Mouse (Mus musculus) midbrain, embryonic 15.5 days (tissue): ENCODE measurements around the gene Clasrp. TPM values are rescaled to one million over a fixed set of nuclear protein-coding genes. Genes with fewer than 3 reads are reported as not detected.

Experiments used
- ATAC-seq: fragments of 200-750 bp; cut with Nextera tagmentation; replicated peaks from 2 replicates; pipeline ENCODE4 v1.8.0; 2017; ENCODE audit warnings: moderate TSS enrichment
- H3K27ac ChIP-seq: fragments of 300-500 bp; sonication (generic); 2 replicates; pipeline ENCODE4 v1.5.1; 2015; ENCODE audit warnings: mild to moderate bottlenecking, inconsistent platforms
- H3K27me3 ChIP-seq: fragments of 300-500 bp; sonication (generic); replicated peaks from 2 replicates; pipeline ENCODE4 v1.6.1; 2015; ENCODE audit warnings: inconsistent platforms
- H3K36me3 ChIP-seq: fragments of 300-500 bp; sonication (generic); replicated peaks from 2 replicates; pipeline ENCODE4 v1.6.1; 2015; ENCODE audit warnings: inconsistent platforms
- H3K4me1 ChIP-seq: fragments of 300-500 bp; sonication (generic); 2 replicates; pipeline ENCODE4 v1.6.1; 2015; ENCODE audit warnings: inconsistent platforms
- H3K4me2 ChIP-seq: fragments of 300-500 bp; sonication (generic); 2 replicates; pipeline ENCODE4 v1.6.1; 2015; ENCODE audit warnings: inconsistent platforms, mild to moderate bottlenecking, moderate library complexity
- H3K4me3 ChIP-seq: fragments of 300-500 bp; sonication (generic); 2 replicates; pipeline ENCODE4 v1.5.1; 2015; ENCODE audit warnings: mild to moderate bottlenecking, inconsistent platforms
- H3K9ac ChIP-seq: fragments of 300-500 bp; sonication (generic); 2 replicates; pipeline ENCODE4 v1.6.1; 2015; ENCODE audit warnings: mild to moderate bottlenecking, inconsistent platforms
- H3K9me3 ChIP-seq: fragments of 300-500 bp; sonication (generic); 2 replicates; pipeline ENCODE4 v1.6.1; 2016; ENCODE audit warnings: inconsistent platforms
- WGBS: fragments of 180-500 bp; shearing (Covaris S2); methylation state at CpG from one replicate; pipeline ENCODE4 v1.1.7; 2015; ENCODE audit warnings: mixed read lengths; 5-methylcytosine and 5-hydroxymethylcytosine counted together
- polyA plus RNA-seq: library from polyadenylated mRNA; unstranded; fragments of >200 nt; fragmentation: Nextera tagmentation; extraction: Ambion mirVana; gene quantifications from 2 replicates; pipeline ENCODE4 v1.2.1, GENCODE M21; 2015

Clasrp gene
- polyA plus RNA-seq = 67.2 and 69.1 TPM in 2 replicates

GRCm38 (mm10) chr7:19603849-19604605 lies at the start of gene Clasrp:
Clasrp (minus strand) TSS chr7:19604486.
- peak within 1 kb of the TSS; percentile 93 for H3K4me2 ChIP-seq
- peak within 1 kb of the TSS; percentile 99 for H3K9ac ChIP-seq
- H3K27me3 ChIP-seq = no peaks in the 10 kb centered on the region
- ATAC-seq = peak; percentile 92
- peak within 1 kb of the TSS; percentile 100 for H3K4me3 ChIP-seq
- peak within 1 kb of the TSS; percentile 79 for H3K27ac ChIP-seq
- H3K4me1 ChIP-seq = peaks cover 35% of the 10 kb centered on the region
- H3K9me3 ChIP-seq = no peaks in the 10 kb centered on the region
- WGBS = 2% methylated on average over 56 of the region's 57 CpGs
- H3K36me3 ChIP-seq = 0 out of 2 replicates have a peak, but pooled peaks cover 4% of the 10 kb centered on the region

GRCm38 (mm10) chr7:19652614-19653013 lies 48.3 kb upstream of the Clasrp start:
- peaks cover 27% of the 10 kb centered on the region for H3K36me3 ChIP-seq
- 98% methylated on average over 2 of the region's 2 CpGs for WGBS
- no peak overlapping the region for H3K4me2 ChIP-seq
- H3K27me3 ChIP-seq = no peaks in the 10 kb centered on the region
- H3K9ac ChIP-seq = no peak overlapping the region
- H3K9me3 ChIP-seq = no peaks in the 10 kb centered on the region
- H3K4me3 ChIP-seq = no peak overlapping the region
- H3K27ac ChIP-seq = no peak overlapping the region
- H3K4me1 ChIP-seq = no peaks in the 10 kb centered on the region
- ATAC-seq = no peak

- H3K36me3 ChIP-seq = peaks cover 35% of the 10 kb centered on the region
- H3K4me3 ChIP-seq = no peak overlapping the region
- no peak overlapping the region for H3K27ac ChIP-seq
- no peaks in the 10 kb centered on the region for H3K4me1 ChIP-seq
- H3K27me3 ChIP-seq = no peaks in the 10 kb centered on the region
- ATAC-seq = no peak
- H3K9ac ChIP-seq = no peak overlapping the region
- 96% methylated on average over 6 of the region's 6 CpGs for WGBS
- H3K4me2 ChIP-seq = no peak overlapping the region
- no peaks in the 10 kb centered on the region for H3K9me3 ChIP-seq
These were observed 46.9 kb upstream of the Clasrp start for GRCm38 (mm10) chr7:19651063-19651786.

GRCm38 (mm10) chr7:19641223-19641622 lies 36.9 kb upstream of the Clasrp start:
- H3K9ac ChIP-seq = no peak overlapping the region
- 93% methylated on average over 4 of the region's 4 CpGs for whole genome bisulfite sequencing
- ATAC-seq = no peak
- H3K27ac ChIP-seq = no peak overlapping the region
- H3K9me3 ChIP-seq = no peaks in the 10 kb centered on the region
- no peak overlapping the region for H3K4me2 ChIP-seq
- no peaks in the 10 kb centered on the region for H3K27me3 ChIP-seq
- H3K36me3 ChIP-seq = peaks cover 83% of the 10 kb centered on the region
- no peaks in the 10 kb centered on the region for H3K4me1 ChIP-seq
- H3K4me3 ChIP-seq = no peak overlapping the region

- no peak overlapping the region for H3K27ac ChIP-seq
These were observed 31.0 kb upstream of the Clasrp start for GRCm38 (mm10) chr7:19635074-19635827.

GRCm38 (mm10) chr7:19634591-19634990 lies 30.3 kb upstream of the Clasrp start:
- Histone ChIP-seq H3K27me3 (no peaks in the 10 kb centered on the region), H3K4me3 (no peak overlapping the region), H3K9me3 (no peaks in the 10 kb centered on the region), H3K27ac (no peak overlapping the region), H3K4me1 (no peaks in the 10 kb centered on the region), H3K36me3 (peaks cover 68% of the 10 kb centered on the region), H3K9ac (no peak overlapping the region), H3K4me2 (no peak overlapping the region)
- WGBS = 95% methylated on average over 2 of the region's 2 CpGs
- ATAC-seq = no peak

More at GRCm38 (mm10) chr7:19635074-19635827, 31.0 kb upstream of the Clasrp start:
- H3K4me3 ChIP-seq = no peak overlapping the region
- ATAC-seq = no peak
- no peak overlapping the region for H3K4me2 ChIP-seq
- H3K36me3 ChIP-seq = peaks cover 74% of the 10 kb centered on the region
- WGBS = 91% methylated on average over 11 of the region's 11 CpGs
- H3K27me3 ChIP-seq = no peaks in the 10 kb centered on the region
- H3K9me3 ChIP-seq = no peaks in the 10 kb centered on the region
- H3K4me1 ChIP-seq = no peaks in the 10 kb centered on the region
- H3K9ac ChIP-seq = no peak overlapping the region

- 92% methylated on average over 15 of the region's 15 CpGs for WGBS
- peaks cover 62% of the 10 kb centered on the region for H3K36me3 ChIP-seq
- peaks cover 2% of the 10 kb centered on the region; the same call in 1 of the 2 replicates for H3K4me1 ChIP-seq
- no peak overlapping the region for H3K9ac ChIP-seq
- ATAC-seq = no peak
- no peak overlapping the region for H3K4me2 ChIP-seq
- H3K4me3 ChIP-seq = no peak overlapping the region
- H3K27ac ChIP-seq = no peak overlapping the region
- no peaks in the 10 kb centered on the region for H3K27me3 ChIP-seq
- H3K9me3 ChIP-seq = no peaks in the 10 kb centered on the region
These were observed 29.6 kb upstream of the Clasrp start for GRCm38 (mm10) chr7:19633855-19634254.

GRCm38 (mm10) chr7:19633197-19633596 lies 28.9 kb upstream of the Clasrp start:
- Histone ChIP-seq H3K9ac (no peak overlapping the region), H3K4me1 (peaks cover 4% of the 10 kb centered on the region), H3K4me2 (no peak overlapping the region), H3K27me3 (no peaks in the 10 kb centered on the region), H3K4me3 (no peak overlapping the region), H3K9me3 (no peaks in the 10 kb centered on the region), H3K36me3 (peaks cover 58% of the 10 kb centered on the region), H3K27ac (no peak overlapping the region)
- ATAC-seq = no peak
- WGBS = 93% methylated on average over 17 of the region's 17 CpGs

GRCm38 (mm10) chr7:19632720-19633119 lies 28.4 kb upstream of the Clasrp start:
- Histone ChIP-seq H3K36me3 (peaks cover 54% of the 10 kb centered on the region), H3K27me3 (no peaks in the 10 kb centered on the region), H3K9ac (no peak overlapping the region), H3K9me3 (no peaks in the 10 kb centered on the region), H3K27ac (no peak overlapping the region), H3K4me1 (peaks cover 8% of the 10 kb centered on the region), H3K4me2 (no peak overlapping the region), H3K4me3 (no peak overlapping the region)
- no peak for ATAC-seq

GRCm38 (mm10) chr7:19632275-19632674 lies 28.0 kb upstream of the Clasrp start:
- no peak for ATAC-seq
- no peak overlapping the region for H3K4me2 ChIP-seq
- H3K27ac ChIP-seq = no peak overlapping the region
- H3K4me1 ChIP-seq = peaks cover 10% of the 10 kb centered on the region
- H3K4me3 ChIP-seq = no peak overlapping the region
- H3K9me3 ChIP-seq = no peaks in the 10 kb centered on the region
- no peak overlapping the region for H3K9ac ChIP-seq
- H3K27me3 ChIP-seq = no peaks in the 10 kb centered on the region
- peaks cover 49% of the 10 kb centered on the region for H3K36me3 ChIP-seq

GRCm38 (mm10) chr7:19629361-19629734 lies 25.1 kb upstream of the Clasrp start, which contains the start of gene Relb:
Relb (minus strand) TSS chr7:19629438.
- H3K36me3 ChIP-seq = peaks cover 23% of the 10 kb centered on the region
- H3K4me2 ChIP-seq = peak within 1 kb of the TSS; percentile 70
- peak within 1 kb of the TSS; percentile 52 for H3K4me3 ChIP-seq
- H3K4me1 ChIP-seq = peaks cover 10% of the 10 kb centered on the region
- peak; percentile 87 for ATAC-seq
- H3K27me3 ChIP-seq = no peaks in the 10 kb centered on the region
- H3K9me3 ChIP-seq = no peaks in the 10 kb centered on the region
- WGBS = under 1% methylated on average over 24 of the region's 41 CpGs
- H3K27ac ChIP-seq = peak within 1 kb of the TSS; percentile 60
- peak within 1 kb of the TSS; percentile 19; the same call in 1 of the 2 replicates for H3K9ac ChIP-seq
